Mouse (Mus musculus): ENCODE measurements around the gene Ifngr1. TPM values are rescaled to one million over a fixed set of nuclear protein-coding genes. Genes with fewer than 3 reads are reported as not detected.

Gene Ifngr1
- total and polyA plus RNA-seq, 3 experiments: 15.4 to 18.6 TPM; not detected in 1

- Histone ChIP-seq H3K4me3 (ENCODE audit: control insufficient read depth in 1 of 2, insufficient read depth in 1 of 2, low read depth in 2 of 2, low read length in 2 of 2) (no peak overlapping the region), H3K27me3 (ENCODE audit: control insufficient read depth in 1 of 2, insufficient read depth in 2 of 2, low read length in 2 of 2) (peaks cover 0 to 2% of the 10 kb centered on the region in 2 experiments; a peak in 2 of 4 replicates), H3K36me3 (ENCODE audit: control insufficient read depth in 1 of 2, insufficient read depth in 2 of 2, low read length in 2 of 2) (no peaks in the 10 kb centered on the region), H3K9ac (ENCODE audit: control insufficient read depth, low read depth, low read length, poor library complexity, severe bottlenecking) (no peak overlapping the region), H3K4me1 (ENCODE audit: control insufficient read depth in 1 of 2, insufficient read depth in 2 of 2, low read length in 2 of 2) (no peaks in the 10 kb centered on the region), H3K27ac (ENCODE audit: control insufficient read depth, low read depth, low read length) (no peak overlapping the region), H3K79me2 (ENCODE audit: control insufficient read depth, insufficient read depth, low read length, poor library complexity) (no peaks in the 10 kb centered on the region), H3K9me3 (replicated peaks; ENCODE audit: insufficient read depth, low read length) (no peaks in the 10 kb centered on the region)
- no peak for DNase-seq (ENCODE audit: low read depth, low spot score)
- TF ChIP-seq ELF1 (IDR thresholded peaks at IDR 0.05; ENCODE audit: low read depth, low read length) (no peak), POLR2A (IDR thresholded peaks at IDR 0.05; ENCODE audit: control insufficient read depth in 1 of 2, insufficient read depth in 1 of 2, low read depth in 1 of 2, low read length in 2 of 2, poor library complexity in 1 of 2) (no peak), CHD1 (IDR thresholded peaks at IDR 0.05; ENCODE audit: low read depth, low read length) (no peak), MAZ (IDR thresholded peaks at IDR 0.05; ENCODE audit: low read depth, low read length) (no peak), SIN3A (IDR thresholded peaks at IDR 0.05; ENCODE audit: low read length) (no peak), CHD2 (IDR thresholded peaks at IDR 0.05; ENCODE audit: low read length) (no peak), KAT2A (conservative IDR thresholded peaks at IDR 0.05; ENCODE audit: low read depth, low read length) (no peak), NELFE (IDR thresholded peaks at IDR 0.05; ENCODE audit: low read depth, low read length) (no peak), ZKSCAN1 (IDR thresholded peaks at IDR 0.05; ENCODE audit: low read depth, low read length) (no peak), GATA1 (IDR thresholded peaks at IDR 0.05; ENCODE audit: low read depth, low read length) (no peak), USF1 (IDR thresholded peaks at IDR 0.05; ENCODE audit: low read depth, low read length) (no peak), POLR2AphosphoS2 (IDR thresholded peaks at IDR 0.05; ENCODE audit: low read length) (no peak)
These were observed 28.0 kb downstream of the Ifngr1 start for GRCm38 (mm10) chr10:19619736-19620135.

GRCm38 (mm10) chr10:19621408-19622048 lies 29.8 kb downstream of the Ifngr1 start, which contains the start of gene Il22ra2:
Il22ra2 (plus strand) TSS chr10:19621998.
- H3K27me3 ChIP-seq (ENCODE audit: control insufficient read depth in 1 of 2, insufficient read depth in 2 of 2, low read length in 2 of 2): peaks cover 2 to 3% of the 10 kb centered on the region in 2 experiments; a peak in 2 of 4 replicates
- no peak within 1 kb of the TSS for H3K27ac ChIP-seq (ENCODE audit: control insufficient read depth, low read depth, low read length)
- no peak for DNase-seq (ENCODE audit: low read depth, low spot score)
- H3K36me3 ChIP-seq (ENCODE audit: control insufficient read depth in 1 of 2, insufficient read depth in 2 of 2, low read length in 2 of 2): no peaks in the 10 kb centered on the region
- H3K79me2 ChIP-seq (ENCODE audit: control insufficient read depth, insufficient read depth, low read length, poor library complexity): no peaks in the 10 kb centered on the region
- H3K4me3 ChIP-seq (ENCODE audit: control insufficient read depth in 1 of 2, insufficient read depth in 1 of 2, low read depth in 2 of 2, low read length in 2 of 2): no peak within 1 kb of the TSS
- TF ChIP-seq MYB (IDR thresholded peaks at IDR 0.05; ENCODE audit: low read depth, low read length): no peak
- no peak within 1 kb of the TSS for H3K9ac ChIP-seq (ENCODE audit: control insufficient read depth, low read depth, low read length, poor library complexity, severe bottlenecking)
- H3K4me1 ChIP-seq (ENCODE audit: control insufficient read depth in 1 of 2, insufficient read depth in 2 of 2, low read length in 2 of 2): no peaks in the 10 kb centered on the region
- H3K9me3 ChIP-seq (replicated peaks; ENCODE audit: insufficient read depth, low read length): no peaks in the 10 kb centered on the region

- no peak for DNase-seq (ENCODE audit: low read depth, low spot score)
- Histone ChIP-seq H3K79me2 (ENCODE audit: control insufficient read depth, insufficient read depth, low read length, poor library complexity) (no peaks in the 10 kb centered on the region), H3K9me3 (replicated peaks; ENCODE audit: insufficient read depth, low read length) (no peaks in the 10 kb centered on the region), H3K9ac (ENCODE audit: control insufficient read depth, low read depth, low read length, poor library complexity, severe bottlenecking) (no peak overlapping the region), H3K4me1 (ENCODE audit: control insufficient read depth in 1 of 2, insufficient read depth in 2 of 2, low read length in 2 of 2) (no peaks in the 10 kb centered on the region), H3K4me3 (ENCODE audit: control insufficient read depth in 1 of 2, insufficient read depth in 1 of 2, low read depth in 2 of 2, low read length in 2 of 2) (no peak overlapping the region), H3K36me3 (ENCODE audit: control insufficient read depth in 1 of 2, insufficient read depth in 2 of 2, low read length in 2 of 2) (no peaks in the 10 kb centered on the region), H3K27me3 (ENCODE audit: control insufficient read depth in 1 of 2, insufficient read depth in 2 of 2, low read length in 2 of 2) (peaks cover 0 to 5% of the 10 kb centered on the region in 2 experiments; a peak in 1 of 4 replicates), H3K27ac (ENCODE audit: control insufficient read depth, low read depth, low read length) (no peak overlapping the region)
- TF ChIP-seq JUND (IDR thresholded peaks at IDR 0.05; ENCODE audit: low read depth, low read length) (no peak), MEF2A (IDR thresholded peaks at IDR 0.05; ENCODE audit: extremely low read depth, insufficient replicate concordance, low read depth, low read length, poor library complexity, severe bottlenecking) (no peak), E2F4 (IDR thresholded peaks at IDR 0.05; ENCODE audit: borderline replicate concordance, low read depth, low read length) (no peak), NELFE (IDR thresholded peaks at IDR 0.05; ENCODE audit: low read depth, low read length) (no peak), TAL1 (IDR thresholded peaks at IDR 0.05; ENCODE audit: low read length) (no peak), CHD2 (IDR thresholded peaks at IDR 0.05; ENCODE audit: low read length) (no peak), ZC3H11A (IDR thresholded peaks at IDR 0.05; ENCODE audit: low read depth, low read length) (no peak), EP300 (IDR thresholded peaks at IDR 0.05; ENCODE audit: low read depth in 1 of 2, low read length in 2 of 2) (no peak), POLR2AphosphoS5 (IDR thresholded peaks at IDR 0.05; ENCODE audit: borderline replicate concordance, low read depth, low read length) (no peak), NRF1 (IDR thresholded peaks at IDR 0.05; ENCODE audit: insufficient read depth, low read depth, low read length, poor library complexity, severe bottlenecking) (no peak), ETS1 (IDR thresholded peaks at IDR 0.05; ENCODE audit: low read depth, low read length) (no peak), RAD21 (IDR thresholded peaks at IDR 0.05; ENCODE audit: low read depth, low read length) (no peak), USF1 (IDR thresholded peaks at IDR 0.05; ENCODE audit: low read depth, low read length) (no peak), GABPA (IDR thresholded peaks at IDR 0.05; ENCODE audit: low read depth, low read length) (no peak), MAX (IDR thresholded peaks at IDR 0.05; ENCODE audit: low read length) (no peak), POLR2A (IDR thresholded peaks at IDR 0.05; ENCODE audit: control insufficient read depth in 1 of 2, insufficient read depth in 1 of 2, low read depth in 1 of 2, low read length in 2 of 2, poor library complexity in 1 of 2) (no peak)
These were observed 32.9 kb downstream of the Ifngr1 start for GRCm38 (mm10) chr10:19624617-19625016.

All from MEL (cell line).